Mouse (Mus musculus): Measurements from ENCODE around the gene Tmem101.
A peak's percentile ranks its signal among the peaks of the same experiment; 100 is the strongest.
"Not testable (repeated sequence)": the region's sequence is repeated elsewhere in the genome, so short reads cannot be mapped to it uniquely, and the experiment has no call there.

Gene Tmem101

GRCm38 (mm10) chr11:102156039-102156785 lies at the start of gene Tmem101:
Gene Tmem101, minus strand, starts transcription at chr11:102156404.
- DNase-seq (ENCODE audit: low spot score), result peak; percentile 92

DNA sequence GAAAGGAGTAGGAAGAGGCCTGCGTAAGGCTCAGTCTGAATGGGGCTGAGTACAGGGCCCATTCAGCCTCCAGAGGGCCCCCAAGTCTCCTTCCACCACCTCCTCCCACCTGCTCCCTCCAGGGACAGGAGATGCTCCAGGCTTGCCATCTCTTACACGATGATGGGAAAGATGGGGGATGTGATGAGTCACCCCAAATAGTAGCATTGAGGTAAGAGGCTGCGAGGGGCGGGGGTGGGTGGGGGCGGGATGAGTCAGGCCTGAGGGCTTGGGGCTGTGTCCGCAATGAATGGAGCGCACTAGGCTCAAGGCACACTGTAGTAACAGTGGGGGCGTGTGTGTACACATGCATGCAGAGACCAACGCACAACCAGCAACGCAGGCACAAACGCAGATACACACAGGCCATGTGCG lies 45.2 kb upstream of the Tmem101 start:
- no peak for DNase-seq (ENCODE audit: low spot score)

DNA sequence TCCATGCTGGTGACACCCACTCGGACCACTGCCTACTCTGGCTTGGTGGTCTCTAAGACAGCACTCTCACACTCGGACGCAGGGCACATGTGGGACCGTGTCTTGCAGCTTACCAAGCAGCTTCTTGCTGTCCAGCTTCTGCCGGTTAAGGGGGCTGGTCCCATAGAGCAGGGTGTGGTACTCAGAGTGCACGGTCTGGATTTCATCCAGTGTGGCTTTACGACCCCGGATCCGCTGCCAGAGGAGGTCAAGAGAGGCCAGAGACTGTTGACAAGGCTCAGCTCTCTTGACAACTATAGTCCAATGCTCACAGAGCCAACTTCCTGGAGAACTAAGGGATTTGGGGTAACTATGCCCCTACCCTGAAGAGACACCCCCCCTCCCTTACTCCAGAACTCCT lies 43.7 kb upstream of the Tmem101 start:
- no peak for DNase-seq (ENCODE audit: low spot score)

- no peak for DNase-seq (ENCODE audit: low spot score)
Measured at GRCm38 (mm10) chr11:102198245-102198644, 42.0 kb upstream of the Tmem101 start.

- DNase-seq (ENCODE audit: low spot score), result no peak
Measured at GRCm38 (mm10) chr11:102196018-102196797, 40.0 kb upstream of the Tmem101 start.

- no peak for DNase-seq (ENCODE audit: low spot score)
Measured at GRCm38 (mm10) chr11:102193657-102194440, 37.6 kb upstream of the Tmem101 start.

GRCm38 (mm10) chr11:102190848-102191247 lies 34.6 kb upstream of the Tmem101 start:
- DNase-seq (ENCODE audit: low spot score), result no peak

GRCm38 (mm10) chr11:102189461-102190436 lies 33.5 kb upstream of the Tmem101 start, which contains the start of gene G6pc3:
Gene G6pc3, plus strand, starts transcription at chr11:102189620.
- DNase-seq (ENCODE audit: low spot score), result peak; percentile 94

DNA sequence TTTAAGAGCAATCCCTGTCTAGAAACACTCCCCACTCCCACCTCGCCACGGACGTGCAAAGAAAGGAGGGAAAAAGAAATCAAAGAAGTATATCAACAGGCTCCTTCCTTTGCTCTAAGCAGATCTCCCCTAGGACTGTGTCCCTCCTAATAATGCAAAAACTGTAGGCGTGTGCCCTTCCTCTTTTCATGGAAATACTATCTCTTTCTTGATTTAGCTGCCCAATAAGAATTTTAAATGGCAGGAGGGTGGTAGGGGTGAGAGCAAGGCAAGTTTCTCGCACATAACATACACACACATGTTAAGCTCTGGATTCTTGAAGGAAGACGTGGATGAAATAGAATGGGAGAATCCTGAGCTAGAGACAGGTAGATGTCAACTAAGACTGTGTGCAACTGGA lies 32.8 kb upstream of the Tmem101 start:
- no peak for DNase-seq (ENCODE audit: low spot score)

DNA sequence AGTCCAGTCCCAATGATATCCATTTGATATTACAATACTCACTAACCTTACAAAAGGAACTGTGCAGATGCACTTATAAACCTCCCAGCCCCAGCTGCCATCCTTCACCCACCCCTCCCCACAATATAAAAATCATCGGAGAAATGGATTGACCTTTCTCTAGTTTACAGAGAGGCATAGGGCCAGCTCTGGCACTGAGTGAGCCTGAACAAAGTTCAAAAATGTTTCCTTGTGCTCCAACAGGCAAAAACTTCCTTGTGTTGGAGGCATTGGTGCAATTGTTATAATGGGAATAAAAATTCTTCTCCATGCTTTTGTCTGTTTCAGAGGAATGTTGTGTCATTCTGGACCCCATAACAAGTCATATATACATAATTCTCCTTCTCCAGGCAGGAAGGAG lies 30.0 kb upstream of the Tmem101 start:
- no peak for DNase-seq (ENCODE audit: low spot score)

DNA sequence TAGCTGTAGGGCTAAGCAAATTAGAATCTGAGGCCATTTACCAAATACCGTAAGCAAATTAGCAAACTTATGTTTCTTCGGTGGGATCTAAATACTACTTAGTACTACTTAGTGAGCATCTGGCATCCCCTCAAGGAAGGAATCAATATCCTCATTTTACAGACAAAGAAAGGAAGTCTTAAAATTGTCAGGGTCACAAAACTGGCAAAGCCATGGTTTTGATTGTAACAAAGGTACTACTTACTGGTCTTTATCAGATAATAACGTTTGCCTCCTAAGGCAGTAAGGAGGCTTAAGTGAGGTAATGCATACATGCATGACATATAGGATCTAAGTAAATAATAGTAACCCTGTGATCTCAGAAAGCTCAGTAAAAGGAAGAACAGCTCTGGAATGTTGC lies 29.5 kb upstream of the Tmem101 start:
- DNase-seq (ENCODE audit: low spot score), result no peak

DNA sequence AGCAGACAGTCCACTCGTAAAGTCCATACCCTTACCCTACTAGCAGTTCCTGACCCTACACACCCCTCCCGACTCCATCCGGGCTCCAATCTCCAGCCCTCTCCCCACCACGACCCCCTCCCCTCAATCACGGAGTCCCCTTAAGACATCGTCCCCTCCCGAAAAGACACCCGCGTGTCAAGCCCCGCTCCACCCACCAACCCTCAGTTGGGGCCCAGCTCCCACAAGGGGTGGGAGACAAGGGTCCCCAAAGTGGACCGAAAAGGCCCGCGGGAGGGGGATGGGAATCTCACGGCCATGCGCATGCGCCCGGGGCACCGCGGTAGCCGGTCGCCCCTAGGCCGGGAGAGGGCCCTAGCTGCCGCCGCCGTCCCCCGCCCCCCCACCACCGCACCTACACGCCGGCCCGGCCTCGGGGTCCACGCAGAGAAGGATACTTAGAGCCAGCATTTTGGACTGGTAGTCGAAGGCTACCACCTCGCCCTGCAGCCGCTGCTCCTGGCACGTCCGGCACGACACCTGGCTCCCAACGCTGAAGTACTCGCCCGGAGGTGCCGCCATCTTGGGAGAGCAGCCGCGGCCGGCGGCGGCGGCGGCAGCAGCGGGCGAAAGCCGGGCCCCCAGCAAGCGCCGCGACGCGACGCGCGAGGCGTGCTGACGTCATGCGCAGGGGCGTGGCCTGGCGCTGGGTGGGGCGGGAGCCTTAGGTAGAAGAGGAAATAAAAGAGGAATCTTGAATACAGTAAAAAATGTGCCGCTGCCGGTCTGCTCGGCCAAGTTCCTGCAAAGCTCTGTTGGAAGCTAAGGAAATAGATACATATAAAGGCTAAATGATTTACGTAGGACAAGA lies 28.7 kb upstream of the Tmem101 start, which contains the start of gene Lsm12:
TSS of gene Lsm12 (minus strand) at position 651 of the 850 bp plus-strand sequence.
- peak; percentile 96 for DNase-seq (ENCODE audit: low spot score)

GRCm38 (mm10) chr11:102184253-102184645 lies 28.0 kb upstream of the Tmem101 start:
- DNase-seq (ENCODE audit: low spot score), result no peak

DNA sequence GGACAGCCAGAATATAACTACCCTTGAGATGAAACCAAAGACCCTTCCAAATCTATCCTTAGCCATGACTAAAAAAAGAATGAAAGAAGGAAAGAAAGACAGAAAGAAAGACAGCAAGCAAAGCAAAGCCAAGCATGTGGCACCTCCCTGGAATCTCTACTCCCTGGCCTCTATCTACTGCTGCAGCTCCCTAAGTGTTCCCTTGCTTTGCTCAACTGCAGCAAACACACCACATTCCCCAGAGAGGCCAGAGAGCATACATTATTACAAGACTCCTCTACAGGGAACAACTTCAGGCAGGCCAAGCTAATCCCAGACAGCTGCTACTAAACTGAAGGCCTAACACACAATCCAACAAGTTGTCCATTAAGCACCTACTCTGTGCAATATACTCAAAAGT lies 23.6 kb upstream of the Tmem101 start:
- DNase-seq (ENCODE audit: low spot score), result no peak

DNA sequence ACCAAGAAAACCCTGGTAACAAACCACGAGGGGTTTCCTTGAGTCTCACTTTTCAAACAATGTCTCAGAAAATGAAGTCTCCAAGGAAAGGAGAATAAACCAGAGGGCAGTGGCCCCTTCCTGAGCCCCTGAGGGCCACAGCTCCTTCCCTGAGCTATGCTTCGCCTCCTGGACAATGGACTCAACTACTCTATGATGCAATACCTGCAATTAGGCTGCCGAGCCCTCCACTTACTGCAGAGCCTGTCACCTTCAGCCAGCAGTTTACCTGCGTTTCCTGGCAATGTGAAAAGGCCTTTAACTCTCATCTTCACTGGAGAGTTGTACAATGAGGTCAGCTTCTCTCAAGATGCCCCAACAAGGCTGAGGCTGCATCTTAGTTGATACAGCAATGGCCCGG lies 12.5 kb upstream of the Tmem101 start:
- DNase-seq (ENCODE audit: low spot score), result peak; percentile 25

- DNase-seq (ENCODE audit: low spot score), result no peak
Measured at GRCm38 (mm10) chr11:102167539-102167938, 11.3 kb upstream of the Tmem101 start.

- DNase-seq (ENCODE audit: low spot score), result no peak
Measured at GRCm38 (mm10) chr11:102165971-102166722, 9.9 kb upstream of the Tmem101 start.

- no peak for DNase-seq (ENCODE audit: low spot score)
Measured at GRCm38 (mm10) chr11:102159781-102160180, 3.6 kb upstream of the Tmem101 start.

GRCm38 (mm10) chr11:102158024-102158423 lies 1.8 kb upstream of the Tmem101 start:
- not testable (repeated sequence) for DNase-seq (ENCODE audit: low spot score)

DNA sequence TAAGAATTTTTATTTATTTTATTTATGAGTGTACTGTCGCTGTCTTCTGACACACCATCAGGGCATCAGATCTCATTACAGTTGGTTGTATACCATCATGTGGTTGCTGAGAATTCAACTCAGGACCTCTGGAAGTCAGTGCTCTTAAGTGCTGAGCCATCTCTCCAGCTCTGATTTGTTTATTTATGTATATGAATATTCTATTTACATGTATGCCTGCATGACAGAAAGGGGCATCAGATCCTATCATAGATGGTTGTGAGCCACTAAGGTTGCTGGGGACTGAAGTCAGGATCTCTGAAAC lies 534 bp upstream of the Tmem101 start:
- no peak for DNase-seq (ENCODE audit: low spot score)

Data from lung, postnatal 25 days (tissue).